9 mouse cellular contexts compared by ENCODE assay signal in the genomic region with DNA sequence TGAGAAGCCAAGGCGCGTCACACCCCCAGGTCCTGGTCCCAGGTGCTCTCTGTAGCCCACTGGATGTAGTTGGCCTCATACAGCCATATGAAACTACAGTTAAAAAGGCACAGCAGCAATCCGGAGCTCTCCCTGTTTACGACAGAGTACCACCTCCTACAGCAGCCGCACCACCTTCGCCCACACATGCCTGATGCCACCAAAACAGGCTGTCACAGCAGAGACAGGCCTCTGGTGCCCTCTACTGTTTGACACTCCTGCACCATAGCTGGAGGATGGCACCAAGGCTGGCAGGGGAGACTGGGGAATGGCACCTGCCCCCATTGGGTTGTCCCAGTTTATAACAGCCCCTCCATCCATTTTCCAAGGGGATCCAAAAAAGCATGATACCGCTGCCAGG.
DNase-seq lines count a peak whose midpoint lies in the region; ATAC-seq and TF ChIP-seq lines count a peak whose summit lies in the region.
"Had no signal": no experiment of that assay in that cellular context is flagged by ENCODE, and none has a peak within 500 bp of the region (broad histone marks: within the 10 kb centered on the region; RNA-seq: fewer than 3 reads in every experiment).

No protein-coding gene starts in this region.

- no peak for ATAC-seq in kidney, embryonic 15.5 days (replicated peaks; ENCODE audit: low FRiP score)
- no peak for ATAC-seq in forebrain, embryonic 11.5 days (replicated peaks; ENCODE audit: low FRiP score)
- peak; percentile 68; the same call in 1 of the 2 replicates for ATAC-seq in hindbrain, postnatal 0 days
- peak; percentile 57; the same call in 1 of the 2 replicates for ATAC-seq in neural tube, embryonic 15.5 days (ENCODE audit: low FRiP score)

- no peak overlapping the region for H3K4me2 ChIP-seq in kidney, embryonic 15.5 days
- H3K4me2 ChIP-seq in forebrain, embryonic 11.5 days (ENCODE audit: low read depth, low read length, severe bottlenecking) = no peak overlapping the region
- H3K4me2 ChIP-seq in hindbrain, postnatal 0 days (ENCODE audit: low read depth, low read length) = no peak overlapping the region
- H3K4me2 ChIP-seq in neural tube, embryonic 15.5 days = no peak overlapping the region
- H3K4me2 ChIP-seq: limb, embryonic 15.5 days had no signal

- intact Hi-C loops in left cerebral cortex, postnatal 10 days (cut with DNase I) = loop anchor here (5.0 kb wide), 1 partner anchor 453 kb away; no protein-coding TSS in a partner anchor

- H3K9me3 ChIP-seq in kidney, embryonic 15.5 days (replicated peaks) = no peaks in the 10 kb centered on the region
- H3K9me3 ChIP-seq in forebrain, embryonic 11.5 days (ENCODE audit: control insufficient read depth, low read length) = no peaks in the 10 kb centered on the region
- H3K9me3 ChIP-seq in hindbrain, postnatal 0 days (ENCODE audit: low read length) = no peaks in the 10 kb centered on the region
- H3K9me3 ChIP-seq in neural tube, embryonic 15.5 days (replicated peaks) = no peaks in the 10 kb centered on the region
- H3K9me3 ChIP-seq: limb, embryonic 15.5 days had no signal

- H3K27ac ChIP-seq in kidney, embryonic 15.5 days = no peak overlapping the region
- no peak overlapping the region for H3K27ac ChIP-seq in forebrain, embryonic 11.5 days (ENCODE audit: low read depth, low read length)
- no peak overlapping the region for H3K27ac ChIP-seq in hindbrain, postnatal 0 days
- no peak overlapping the region for H3K27ac ChIP-seq in neural tube, embryonic 15.5 days (replicated peaks)
- H3K27ac ChIP-seq: limb, embryonic 15.5 days had no signal

- no peak overlapping the region for H3K9ac ChIP-seq in kidney, embryonic 15.5 days
- no peak overlapping the region for H3K9ac ChIP-seq in forebrain, embryonic 11.5 days (ENCODE audit: low read length)
- no peak overlapping the region for H3K9ac ChIP-seq in hindbrain, postnatal 0 days (replicated peaks; ENCODE audit: low read length)
- no peak overlapping the region for H3K9ac ChIP-seq in neural tube, embryonic 15.5 days (replicated peaks)
- H3K9ac ChIP-seq: limb, embryonic 15.5 days had no signal

- TF ChIP-seq CTCF in hindbrain, postnatal 0 days (IDR thresholded peaks at IDR 0.05; ENCODE audit: low read depth) = peak; percentile 96

- no peak overlapping the region for H3K4me3 ChIP-seq in kidney, embryonic 15.5 days (replicated peaks)
- no peak overlapping the region for H3K4me3 ChIP-seq in forebrain, embryonic 11.5 days (ENCODE audit: low read depth, low read length)
- H3K4me3 ChIP-seq in hindbrain, postnatal 0 days (ENCODE audit: low read length) = no peak overlapping the region
- H3K4me3 ChIP-seq in neural tube, embryonic 15.5 days (replicated peaks) = no peak overlapping the region
- H3K4me3 ChIP-seq: limb, embryonic 15.5 days had no signal

- 61% methylated on average over 7 of the region's 7 CpGs for WGBS in kidney, embryonic 15.5 days
- WGBS in forebrain, embryonic 11.5 days = 85% methylated on average over 7 of the region's 7 CpGs
- 51% methylated on average over 7 of the region's 7 CpGs for WGBS in hindbrain, postnatal 0 days
- 52% methylated on average over 7 of the region's 7 CpGs for WGBS in neural tube, embryonic 15.5 days

- peaks cover 9% of the 10 kb centered on the region for H3K4me1 ChIP-seq in kidney, embryonic 15.5 days
- no peaks in the 10 kb centered on the region for H3K4me1 ChIP-seq in forebrain, embryonic 11.5 days (replicated peaks; ENCODE audit: control insufficient read depth, insufficient read depth, low read length)
- H3K4me1 ChIP-seq in hindbrain, postnatal 0 days (ENCODE audit: insufficient read depth, low read length) = 0 out of 2 replicates have a peak, but pooled peaks cover 3% of the 10 kb centered on the region
- peaks cover 2% of the 10 kb centered on the region; the same call in 1 of the 2 replicates for H3K4me1 ChIP-seq in neural tube, embryonic 15.5 days

- DNase-seq in kidney, adult 11 months = peak; percentile 21
- peak; percentile 29 to 46 for DNase-seq in adrenal gland, postnatal 4 days (ENCODE audit: low spot score in 2 of 2)
- peak; percentile 56 for DNase-seq in forebrain, embryonic 11.5 days (ENCODE audit: low spot score)
- DNase-seq in hindbrain, postnatal 0 days (ENCODE audit: low spot score) = peak; percentile 87
- peak; percentile 79 to 83 for DNase-seq in left cerebral cortex, postnatal 10 days (ENCODE audit: extremely low spot score in 1 of 2, low spot score in 2 of 2)
- DNase-seq in telencephalon, adult 2 months (ENCODE audit: low read depth, low spot score) = peak; percentile 76

- peaks cover 41% of the 10 kb centered on the region for H3K27me3 ChIP-seq in kidney, embryonic 15.5 days
- H3K27me3 ChIP-seq in forebrain, embryonic 11.5 days (ENCODE audit: control insufficient read depth, insufficient read depth, low read length) = no peaks in the 10 kb centered on the region
- H3K27me3 ChIP-seq in hindbrain, postnatal 0 days (ENCODE audit: insufficient read depth, low read length) = peaks cover 6% of the 10 kb centered on the region; the same call in 1 of the 2 replicates
- H3K27me3 ChIP-seq in neural tube, embryonic 15.5 days (replicated peaks) = peaks cover 15% of the 10 kb centered on the region; the same call in 1 of the 2 replicates

- no peaks in the 10 kb centered on the region for H3K36me3 ChIP-seq in kidney, embryonic 15.5 days
- H3K36me3 ChIP-seq in forebrain, embryonic 11.5 days (ENCODE audit: control insufficient read depth, insufficient read depth, low read length) = no peaks in the 10 kb centered on the region
- no peaks in the 10 kb centered on the region for H3K36me3 ChIP-seq in hindbrain, postnatal 0 days (ENCODE audit: insufficient read depth, low read length)
- no peaks in the 10 kb centered on the region for H3K36me3 ChIP-seq in neural tube, embryonic 15.5 days
- H3K36me3 ChIP-seq: limb, embryonic 15.5 days had no signal

Comparison
In these comparisons a context has a peak if more than half of its experiments do, and no peak if none do; other contexts are left out.
1. DNase-seq: peak in every context shown above with its lines; median percentile 87 in hindbrain, postnatal 0 days; 81 in left cerebral cortex, postnatal 10 days; 76 in telencephalon, adult 2 months; 56 in forebrain, embryonic 11.5 days; 38 in adrenal gland, postnatal 4 days; 21 in kidney, adult 11 months.
2. ATAC-seq: peak in hindbrain, postnatal 0 days (single experiment) and neural tube, embryonic 15.5 days (single experiment); none in kidney, embryonic 15.5 days (single experiment) and forebrain, embryonic 11.5 days (single experiment).